Mouse (Mus musculus) heart, embryonic 14.5 days (tissue): ENCODE data around the gene Cenpl. TPM values are rescaled to one million over a fixed set of nuclear protein-coding genes. Genes with fewer than 3 reads are reported as not detected.
"Not testable (repeated sequence)": the region's sequence is repeated elsewhere in the genome, so short reads cannot be mapped to it uniquely, and the experiment has no call there.

Experiments
- ATAC-seq: fragments of 200-750 bp; cut with Nextera tagmentation; 2 replicates; pipeline ENCODE4 v1.8.0; 2017; ENCODE audit warnings: low read depth, moderate TSS enrichment; ENCODE audit not compliant: insufficient number of reproducible peaks, insufficient read depth, low FRiP score
- H3K27ac ChIP-seq, 2 experiments: fragments of 200-500 bp in 1 of 2; fragments of 300-500 bp in 1 of 2; sonication (generic) in 1 of 2; replicated peaks in 1 of 2; 2 replicates each; pipeline ENCODE4 v1.5.1; 2012 to 2014; ENCODE audit warnings: low read depth in 2 of 2, low read length in 2 of 2, control low read depth in 1 of 2, mild to moderate bottlenecking in 1 of 2, mixed read lengths in 1 of 2; ENCODE audit not compliant: control insufficient read depth in 1 of 2, insufficient read depth in 1 of 2
- H3K27me3 ChIP-seq: fragments of 300-500 bp; sonication (generic); 2 replicates; pipeline ENCODE4 v1.6.1; 2014; ENCODE audit warnings: mild to moderate bottlenecking, low read length, control low read depth; ENCODE audit not compliant: control insufficient read depth, insufficient read depth
- H3K36me3 ChIP-seq: fragments of 300-500 bp; sonication (generic); 2 replicates; pipeline ENCODE4 v1.6.1; 2014; ENCODE audit warnings: mild to moderate bottlenecking, control low read depth, low read length, mixed read lengths; ENCODE audit not compliant: control insufficient read depth, insufficient read depth
- H3K4me1 ChIP-seq, 2 experiments: fragments of 200-500 bp in 1 of 2; fragments of 300-500 bp in 1 of 2; sonication (generic) in 1 of 2; 2 replicates each; pipeline ENCODE4 v1.6.1; 2012 to 2014; ENCODE audit warnings: low read length in 2 of 2, control low read depth in 1 of 2, mixed read lengths in 1 of 2; ENCODE audit not compliant: control insufficient read depth in 2 of 2, insufficient read depth in 2 of 2
- H3K4me2 ChIP-seq: fragments of 300-500 bp; sonication (generic); 2 replicates; pipeline ENCODE4 v1.6.1; 2014; ENCODE audit warnings: mild to moderate bottlenecking, low read length
- H3K4me3 ChIP-seq, 2 experiments: fragments of 200-500 bp in 1 of 2; fragments of 300-500 bp in 1 of 2; sonication (generic) in 1 of 2; 2 replicates each; pipeline ENCODE4 v1.5.1; 2012 to 2014; ENCODE audit warnings: low read length in 2 of 2, mild to moderate bottlenecking in 2 of 2, control low read depth in 1 of 2, low read depth in 1 of 2, moderate library complexity in 1 of 2; ENCODE audit not compliant: control insufficient read depth in 1 of 2, insufficient read depth in 1 of 2
- H3K9ac ChIP-seq: fragments of 300-500 bp; sonication (generic); 2 replicates; pipeline ENCODE4 v1.6.1; 2014; ENCODE audit warnings: mild to moderate bottlenecking, low read length
- H3K9me3 ChIP-seq: fragments of 300-500 bp; sonication (generic); 2 replicates; pipeline ENCODE4 v1.6.1; 2016; ENCODE audit warnings: low read length, control low read depth; ENCODE audit not compliant: control insufficient read depth
- WGBS: fragments of 180-500 bp; shearing (Covaris S2); extraction: QIAGEN DNeasy Blood & Tissue Kit; methylation state at CpG from one replicate; pipeline ENCODE4 v1.1.7; 2014; 5-methylcytosine and 5-hydroxymethylcytosine counted together
- polyA plus RNA-seq: library from polyadenylated mRNA; unstranded; fragments of >200 nt; fragmentation: Nextera tagmentation; extraction: Ambion mirVana; gene quantifications from 2 replicates; pipeline ENCODE4 v1.2.1, GENCODE M21; 2014

Gene Cenpl
- 16.6 and 19.0 TPM in 2 replicates for polyA plus RNA-seq

DNA sequence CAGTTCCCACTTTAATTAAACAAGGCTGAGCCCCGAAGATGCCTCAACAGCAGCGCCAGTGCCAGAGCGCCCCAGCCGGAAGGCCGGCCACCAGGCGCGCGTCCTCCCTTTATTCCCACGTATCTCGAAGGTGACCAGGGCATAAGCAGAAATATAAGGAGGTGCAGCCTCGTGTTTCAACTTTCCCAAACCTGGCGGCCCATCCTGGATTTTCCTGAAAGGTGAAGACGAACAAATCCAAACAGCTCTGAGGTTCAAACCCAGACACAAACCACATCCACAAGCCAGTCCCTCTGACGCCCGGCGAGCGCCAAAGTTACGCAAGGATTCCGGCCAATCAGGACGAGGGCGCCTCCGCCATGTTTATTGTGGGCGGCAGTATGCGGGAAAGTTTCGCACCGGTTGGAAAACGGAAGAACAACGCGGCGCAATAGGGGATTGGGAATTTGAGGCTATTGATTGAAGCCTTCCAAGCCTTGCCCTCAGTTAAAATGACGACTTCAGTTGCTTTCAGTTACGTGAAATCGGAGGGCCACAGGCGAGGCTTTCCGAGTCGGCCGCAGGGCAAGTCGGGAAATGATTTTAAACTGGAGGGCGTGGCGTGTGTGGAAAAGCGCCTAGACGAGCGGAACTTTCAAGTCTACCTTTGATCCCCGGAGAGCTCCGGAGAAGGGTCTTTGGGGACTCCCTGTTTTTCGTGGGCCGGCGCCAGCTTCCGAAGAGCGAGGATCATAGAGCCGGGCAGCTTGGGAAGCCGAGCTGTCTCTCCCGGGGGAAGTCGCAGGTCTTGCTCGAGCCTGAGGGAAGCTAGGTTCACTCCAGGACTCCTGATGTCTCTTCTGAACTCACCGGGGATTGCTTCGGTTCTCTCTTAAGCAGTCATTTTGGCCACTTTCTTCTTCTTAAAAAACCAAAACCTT is at the start of gene Cenpl, which contains the start of gene Dars2:
TSS of gene Cenpl (plus strand) at position 362 of the 920 bp plus-strand sequence.
TSS of gene Dars2 (minus strand) at position 307 of the 920 bp plus-strand sequence.
- Histone ChIP-seq H3K9ac (peak within 1 kb of the TSS; percentile 90), H3K4me1 (peaks cover 7 to 24% of the 10 kb centered on the region in 2 experiments), H3K27ac (peak within 1 kb of the TSS; percentile 53 to 66), H3K4me2 (peak within 1 kb of the TSS; percentile 96), H3K4me3 (peak within 1 kb of the TSS; percentile 86 to 87), H3K27me3 (no peaks in the 10 kb centered on the region), H3K36me3 (peaks cover 7% of the 10 kb centered on the region), H3K9me3 (no peaks in the 10 kb centered on the region)
- under 1% methylated on average over 57 of the region's 57 CpGs for WGBS
- ATAC-seq, result peak; percentile 94

DNA sequence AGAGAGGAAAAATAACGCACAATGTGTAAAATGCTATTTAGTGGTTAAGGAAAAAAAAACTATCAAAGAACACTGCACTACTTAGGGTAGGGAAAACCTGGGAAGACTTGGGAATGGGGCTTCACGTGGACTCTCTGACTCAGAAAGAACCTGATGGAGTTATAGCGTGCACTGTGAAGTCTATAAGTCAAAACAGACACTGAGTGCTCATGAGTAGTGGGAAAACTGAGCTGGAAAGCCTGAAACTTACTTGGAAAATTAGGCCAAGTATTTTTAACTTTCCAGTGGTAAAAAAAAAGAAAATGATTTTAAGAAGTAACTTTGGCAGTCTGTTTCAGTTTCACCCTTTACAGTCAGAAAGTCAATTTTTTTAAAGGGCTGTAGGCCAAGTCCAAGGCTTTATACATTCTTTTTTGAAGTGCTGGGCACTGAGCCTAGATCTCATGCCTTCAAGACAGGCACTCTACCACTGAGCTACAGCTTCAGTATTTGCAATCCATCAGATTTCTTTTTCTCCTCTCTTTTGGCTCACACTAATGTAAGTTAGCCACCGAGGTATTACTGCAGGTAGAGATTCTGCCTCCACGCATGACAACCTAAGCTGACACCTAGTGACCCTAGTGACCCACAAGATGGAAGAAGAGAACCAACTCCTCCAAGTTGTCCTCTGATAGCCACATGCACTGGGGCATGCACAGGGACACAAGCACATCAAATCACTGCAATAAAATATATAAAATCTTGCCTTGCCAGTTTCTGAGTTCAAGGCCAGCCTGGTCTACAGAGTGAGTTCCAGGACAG is 44.9 kb upstream of the Cenpl start:
- Histone ChIP-seq H3K36me3 (peaks cover 51% of the 10 kb centered on the region), H3K27ac (no peak overlapping the region), H3K9ac (no peak overlapping the region), H3K27me3 (no peaks in the 10 kb centered on the region), H3K9me3 (no peaks in the 10 kb centered on the region), H3K4me3 (no peak overlapping the region), H3K4me2 (no peak overlapping the region), H3K4me1 (no peaks in the 10 kb centered on the region)
- no peak for ATAC-seq
- 82% methylated on average over 5 of the region's 5 CpGs for WGBS

DNA sequence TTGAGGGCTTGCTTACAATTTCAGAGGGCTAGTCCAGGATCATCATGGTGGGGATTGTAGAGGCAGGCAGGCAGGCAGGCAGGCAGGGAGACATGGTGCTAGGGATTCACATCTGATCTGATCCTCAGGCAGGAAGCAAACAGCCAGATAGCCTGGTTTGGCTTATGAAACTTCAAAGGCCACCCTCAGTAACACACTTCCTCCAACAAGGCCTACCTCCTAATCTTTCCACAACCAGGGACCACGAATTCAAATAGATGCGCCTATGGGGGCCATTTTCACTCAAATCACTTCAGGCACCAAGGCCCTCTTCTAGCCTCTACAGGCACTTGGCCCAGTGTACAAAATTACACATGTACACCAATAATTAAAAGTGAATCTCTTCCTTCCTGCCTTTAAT is 43.3 kb upstream of the Cenpl start:
- H3K4me2 ChIP-seq, result no peak overlapping the region
- no peaks in the 10 kb centered on the region for H3K9me3 ChIP-seq
- 84% methylated on average over 2 of the region's 2 CpGs for WGBS
- no peak overlapping the region for H3K4me3 ChIP-seq
- no peaks in the 10 kb centered on the region for H3K27me3 ChIP-seq
- peaks cover 65% of the 10 kb centered on the region for H3K36me3 ChIP-seq
- no peaks in the 10 kb centered on the region for H3K4me1 ChIP-seq
- ATAC-seq, result no peak
- H3K9ac ChIP-seq, result no peak overlapping the region
- no peak overlapping the region for H3K27ac ChIP-seq

DNA sequence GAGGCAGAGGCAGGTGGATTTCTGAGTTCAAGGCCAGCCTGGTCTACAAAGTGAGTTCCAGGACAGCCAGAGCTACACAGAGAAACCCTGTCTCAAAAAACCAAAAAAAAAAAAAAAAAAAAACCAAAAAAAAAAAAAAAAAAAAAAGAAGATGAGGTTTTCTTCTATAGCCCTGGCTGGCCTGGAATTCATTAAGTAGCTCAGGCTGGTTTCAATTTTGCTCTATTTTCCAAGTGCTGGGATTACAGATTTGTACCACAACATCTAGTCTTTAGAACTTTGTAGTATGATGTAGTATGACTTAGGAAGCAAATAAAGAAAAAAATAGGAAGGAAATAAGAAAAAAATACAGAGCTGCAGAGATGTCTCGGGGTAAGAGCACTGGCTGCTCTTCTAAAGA is 42.1 kb upstream of the Cenpl start:
- H3K36me3 ChIP-seq, result peaks cover 69% of the 10 kb centered on the region
- not testable (repeated sequence) for H3K27me3 ChIP-seq, H3K27ac ChIP-seq, H3K9ac ChIP-seq, H3K4me3 ChIP-seq, H3K4me2 ChIP-seq, H3K4me1 ChIP-seq, ATAC-seq, H3K9me3 ChIP-seq
- WGBS, result 88% methylated on average over 1 of the region's 1 CpGs

DNA sequence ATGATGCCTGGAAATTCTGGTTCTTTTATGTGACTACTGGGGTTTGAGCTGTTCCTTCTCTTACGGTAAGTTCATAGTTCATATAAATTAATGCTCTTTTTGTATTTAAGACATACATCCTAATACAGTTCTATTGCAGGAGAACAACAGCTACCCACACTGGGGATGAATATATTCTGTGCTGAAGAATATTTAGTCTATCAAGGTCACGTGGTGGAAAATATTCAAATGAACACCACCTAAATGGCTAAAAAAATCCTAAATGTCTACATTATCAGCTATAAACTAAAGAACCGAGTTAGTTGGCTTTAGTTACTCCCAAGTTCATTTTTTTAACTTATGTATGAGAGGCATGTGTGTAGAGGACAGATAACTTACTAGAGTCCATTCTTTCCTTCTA is 40.5 kb upstream of the Cenpl start:
- ATAC-seq, result no peak
- Histone ChIP-seq H3K4me1 (peaks cover 0 to 8% of the 10 kb centered on the region in 2 experiments; a peak in 2 of 4 replicates), H3K9me3 (no peaks in the 10 kb centered on the region), H3K36me3 (peaks cover 60% of the 10 kb centered on the region), H3K27me3 (no peaks in the 10 kb centered on the region), H3K9ac (no peak overlapping the region), H3K4me2 (no peak overlapping the region), H3K4me3 (no peak overlapping the region), H3K27ac (no peak overlapping the region)
- WGBS, result 90% methylated on average over 3 of the region's 3 CpGs

DNA sequence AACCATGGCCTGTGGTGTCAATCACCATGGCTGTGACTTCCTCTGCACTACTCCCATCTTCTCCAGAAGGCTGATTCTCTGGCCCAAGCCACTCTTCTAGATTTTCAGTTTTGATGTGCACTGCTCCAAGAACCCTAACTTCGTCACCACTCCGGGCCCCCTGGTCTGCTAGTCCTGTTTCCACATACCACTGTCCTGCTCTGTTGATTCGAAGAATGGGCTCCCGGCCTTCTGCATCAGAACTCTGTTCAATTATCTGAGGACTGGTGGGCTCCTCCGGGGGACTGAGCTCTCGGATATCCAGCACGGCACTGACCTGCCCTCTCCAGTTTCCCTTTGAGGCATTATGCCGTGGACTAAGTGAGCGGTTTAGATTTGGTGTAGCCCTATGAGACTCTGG is 38.6 kb upstream of the Cenpl start:
- Histone ChIP-seq H3K27ac (no peak overlapping the region), H3K27me3 (no peaks in the 10 kb centered on the region), H3K9me3 (no peaks in the 10 kb centered on the region), H3K36me3 (peaks cover 66% of the 10 kb centered on the region), H3K4me2 (no peak overlapping the region), H3K4me3 (no peak overlapping the region), H3K4me1 (peaks cover 0 to 12% of the 10 kb centered on the region in 2 experiments; a peak in 3 of 4 replicates), H3K9ac (no peak overlapping the region)
- ATAC-seq, result no peak
- WGBS, result 91% methylated on average over 9 of the region's 9 CpGs

DNA sequence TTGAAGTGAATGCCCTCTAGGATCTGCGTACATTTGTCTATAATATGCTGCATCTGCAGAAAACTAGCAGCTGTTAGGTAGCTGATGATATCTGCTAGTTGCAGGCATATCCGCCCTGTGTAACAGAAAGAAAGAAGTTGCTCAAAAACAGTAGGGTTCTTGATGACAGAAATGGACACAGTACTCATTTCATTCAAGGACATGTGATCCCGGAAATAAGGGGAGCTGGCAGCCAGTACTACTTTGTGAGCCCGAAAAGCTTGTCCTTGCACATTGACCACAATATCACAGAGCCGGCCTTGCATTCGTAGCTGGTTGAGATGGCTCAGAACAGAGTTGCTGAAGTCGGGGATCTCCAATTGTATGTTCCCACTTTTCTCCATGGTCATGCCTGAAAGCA is 38.2 kb upstream of the Cenpl start:
- 92% methylated on average over 7 of the region's 7 CpGs for WGBS
- no peak overlapping the region for H3K9ac ChIP-seq
- peaks cover 66% of the 10 kb centered on the region for H3K36me3 ChIP-seq
- no peak for ATAC-seq
- H3K4me3 ChIP-seq, result no peak overlapping the region
- H3K4me2 ChIP-seq, result no peak overlapping the region
- H3K9me3 ChIP-seq, result no peaks in the 10 kb centered on the region
- H3K27ac ChIP-seq, result no peak overlapping the region
- no peaks in the 10 kb centered on the region for H3K27me3 ChIP-seq
- peaks cover 0 to 14% of the 10 kb centered on the region in 2 experiments; a peak in 3 of 4 replicates for H3K4me1 ChIP-seq
